Mouse (Mus musculus): ENCODE measurements at regions not wholly inside any gene's neighbourhood (a gene's known extent, or its start where the extent isn't known, plus 50 kb on each side); places are given as distances from the start of the nearest gene placed in this dataset.

DNA sequence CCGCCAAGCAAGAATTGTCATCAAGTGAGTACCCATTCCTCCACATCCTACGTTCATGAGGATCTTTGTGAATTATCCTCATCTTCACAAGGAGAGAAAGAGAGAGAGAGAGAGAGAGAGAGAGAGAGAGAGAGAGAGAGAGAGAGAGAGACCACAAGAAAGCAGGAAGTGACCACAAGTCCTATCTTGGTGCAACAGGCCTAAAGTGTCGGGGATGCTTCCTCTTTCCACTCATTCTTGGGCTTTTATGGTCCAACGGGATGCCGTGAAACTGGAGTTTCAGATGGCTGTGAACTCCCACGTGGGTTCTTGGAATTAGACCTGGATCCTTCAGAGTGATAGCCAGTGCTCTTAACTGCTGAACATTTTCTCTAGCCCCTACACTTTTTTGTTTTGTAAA, 53.1 kb upstream of the Rai14 start:
- no peak for DNase-seq (ENCODE audit: low read depth, low spot score)
- Histone ChIP-seq H3K4me1 (ENCODE audit: control insufficient read depth in 2 of 2, insufficient read depth in 2 of 2, low read length in 2 of 2, poor library complexity in 1 of 2) (no peaks in the 10 kb centered on the region), H3K4me3 (ENCODE audit: insufficient read depth in 1 of 2, low read depth in 1 of 2, low read length in 2 of 2, poor library complexity in 1 of 2, severe bottlenecking in 1 of 2) (no peak overlapping the region), H3K9ac (ENCODE audit: insufficient read depth, low read depth, low read length, poor library complexity, severe bottlenecking) (no peak overlapping the region), H3K36me3 (ENCODE audit: control insufficient read depth, insufficient read depth, low read length, poor library complexity, severe bottlenecking) (no peaks in the 10 kb centered on the region), H3K27ac (ENCODE audit: insufficient read depth, low read depth, low read length, poor library complexity, severe bottlenecking) (no peak overlapping the region), H3K9me3 (ENCODE audit: control insufficient read depth, insufficient read depth, low read depth, low read length) (no peaks in the 10 kb centered on the region)
- in situ Hi-C loops (cut with MboI; ENCODE audit: low sequenced_read_pairs in 2 of 2, unreplicated experiment in 2 of 2) = no loop called here
- TF ChIP-seq MAFK (IDR thresholded peaks at IDR 0.05; ENCODE audit: insufficient read depth, low read depth, low read length) (no peak), CHD2 (IDR thresholded peaks at IDR 0.05; ENCODE audit: low read depth, low read length) (no peak), ZNF384 (IDR thresholded peaks at IDR 0.05; ENCODE audit: low read depth, low read length) (no peak), HCFC1 (IDR thresholded peaks at IDR 0.05; ENCODE audit: borderline replicate concordance, insufficient read depth, low read length) (no peak), ZC3H11A (IDR thresholded peaks at IDR 0.05; ENCODE audit: borderline replicate concordance, low read depth, low read length) (no peak)

- no peak for DNase-seq (ENCODE audit: low read depth, low spot score)
- in situ Hi-C loops (cut with MboI; ENCODE audit: low sequenced_read_pairs in 2 of 2, unreplicated experiment in 2 of 2) = no loop called here
- Histone ChIP-seq H3K27ac (ENCODE audit: insufficient read depth, low read depth, low read length, poor library complexity, severe bottlenecking) (no peak overlapping the region), H3K4me3 (ENCODE audit: insufficient read depth in 1 of 2, low read depth in 1 of 2, low read length in 2 of 2, poor library complexity in 1 of 2, severe bottlenecking in 1 of 2) (no peak overlapping the region), H3K36me3 (ENCODE audit: control insufficient read depth, insufficient read depth, low read length, poor library complexity, severe bottlenecking) (no peaks in the 10 kb centered on the region), H3K4me1 (ENCODE audit: control insufficient read depth in 2 of 2, insufficient read depth in 2 of 2, low read length in 2 of 2, poor library complexity in 1 of 2) (no peaks in the 10 kb centered on the region), H3K9me3 (ENCODE audit: control insufficient read depth, insufficient read depth, low read depth, low read length) (no peaks in the 10 kb centered on the region), H3K9ac (ENCODE audit: insufficient read depth, low read depth, low read length, poor library complexity, severe bottlenecking) (no peak overlapping the region)
- TF ChIP-seq CHD2 (IDR thresholded peaks at IDR 0.05; ENCODE audit: low read depth, low read length) (no peak), ZC3H11A (IDR thresholded peaks at IDR 0.05; ENCODE audit: borderline replicate concordance, low read depth, low read length) (no peak), MAFK (IDR thresholded peaks at IDR 0.05; ENCODE audit: insufficient read depth, low read depth, low read length) (no peak), ZNF384 (IDR thresholded peaks at IDR 0.05; ENCODE audit: low read depth, low read length) (no peak), HCFC1 (IDR thresholded peaks at IDR 0.05; ENCODE audit: borderline replicate concordance, insufficient read depth, low read length) (no peak)
Measured at GRCm38 (mm10) chr15:10770410-10771310, 56.2 kb upstream of the Rai14 start.

DNA sequence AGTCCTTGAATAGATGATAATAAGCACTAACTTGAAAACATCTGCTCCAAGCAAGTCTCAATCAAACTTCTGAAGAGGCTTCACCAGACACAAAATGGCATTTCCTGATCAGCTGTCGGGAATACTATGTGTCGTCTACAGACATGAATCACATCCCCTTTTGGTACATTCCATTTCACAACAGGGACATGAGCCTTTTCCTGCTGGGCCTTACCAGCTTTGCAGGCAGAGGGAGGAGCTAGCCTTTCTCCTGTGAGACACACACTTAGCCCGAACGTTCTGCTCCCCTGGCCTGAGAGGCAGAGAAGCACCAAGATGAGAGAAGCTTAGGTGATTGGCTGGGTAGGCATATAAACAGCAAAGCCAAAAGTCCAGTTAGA, 56.9 kb upstream of the Rai14 start:
- Histone ChIP-seq H3K4me1 (ENCODE audit: control insufficient read depth in 2 of 2, insufficient read depth in 2 of 2, low read length in 2 of 2, poor library complexity in 1 of 2) (no peaks in the 10 kb centered on the region), H3K4me3 (ENCODE audit: insufficient read depth in 1 of 2, low read depth in 1 of 2, low read length in 2 of 2, poor library complexity in 1 of 2, severe bottlenecking in 1 of 2) (no peak overlapping the region), H3K9ac (ENCODE audit: insufficient read depth, low read depth, low read length, poor library complexity, severe bottlenecking) (no peak overlapping the region), H3K27ac (ENCODE audit: insufficient read depth, low read depth, low read length, poor library complexity, severe bottlenecking) (no peak overlapping the region), H3K9me3 (ENCODE audit: control insufficient read depth, insufficient read depth, low read depth, low read length) (no peaks in the 10 kb centered on the region), H3K36me3 (ENCODE audit: control insufficient read depth, insufficient read depth, low read length, poor library complexity, severe bottlenecking) (no peaks in the 10 kb centered on the region)
- no peak for DNase-seq (ENCODE audit: low read depth, low spot score)
- TF ChIP-seq MAFK (IDR thresholded peaks at IDR 0.05; ENCODE audit: insufficient read depth, low read depth, low read length) = no peak
- no peak for TF ChIP-seq CHD2 (IDR thresholded peaks at IDR 0.05; ENCODE audit: low read depth, low read length)
- TF ChIP-seq ZC3H11A (IDR thresholded peaks at IDR 0.05; ENCODE audit: borderline replicate concordance, low read depth, low read length) = no peak
- TF ChIP-seq HCFC1 (IDR thresholded peaks at IDR 0.05; ENCODE audit: borderline replicate concordance, insufficient read depth, low read length) = no peak
- TF ChIP-seq ZNF384 (IDR thresholded peaks at IDR 0.05; ENCODE audit: low read depth, low read length) = no peak
- in situ Hi-C loops (cut with MboI; ENCODE audit: low sequenced_read_pairs in 2 of 2, unreplicated experiment in 2 of 2) = no loop called here

DNA sequence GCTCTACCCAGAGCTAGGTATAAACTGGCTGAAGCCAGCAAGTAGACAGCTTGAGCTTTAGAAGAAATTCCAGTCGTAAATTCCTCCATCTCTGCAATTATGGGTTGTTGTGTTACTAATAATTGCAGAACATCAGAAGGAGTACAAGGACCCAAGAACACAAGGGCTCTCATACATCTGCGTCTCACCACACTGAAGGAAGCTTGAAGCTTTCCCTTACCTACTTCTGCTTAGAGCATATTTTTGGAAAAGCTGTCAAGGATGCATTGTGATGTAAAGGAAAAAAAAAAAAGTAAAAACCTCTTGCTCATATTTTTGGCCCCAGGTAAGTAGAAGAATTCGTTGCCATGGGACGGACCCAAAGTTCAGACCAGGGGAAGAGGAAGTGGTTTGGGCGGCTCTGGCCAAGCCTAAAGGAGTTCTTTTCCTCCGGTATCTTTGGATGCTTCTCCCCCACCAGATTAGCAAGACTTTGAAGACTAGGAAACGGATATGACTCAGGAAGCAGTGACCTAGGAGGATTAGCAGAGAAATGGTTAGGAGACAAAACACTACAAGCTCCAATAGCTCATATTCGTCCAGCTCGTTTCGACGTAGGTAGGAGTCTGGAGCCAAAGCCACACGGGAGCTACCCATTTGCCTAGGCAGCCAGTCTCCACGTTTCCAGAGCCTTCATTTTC, 65.7 kb upstream of the Rai14 start:
- in situ Hi-C loops (cut with MboI; ENCODE audit: low sequenced_read_pairs in 2 of 2, unreplicated experiment in 2 of 2) = no loop called here
- H3K9me3 ChIP-seq (ENCODE audit: control insufficient read depth, insufficient read depth, low read depth, low read length) = no peaks in the 10 kb centered on the region
- TF ChIP-seq HCFC1 (IDR thresholded peaks at IDR 0.05; ENCODE audit: borderline replicate concordance, insufficient read depth, low read length) = no peak
- TF ChIP-seq ZC3H11A (IDR thresholded peaks at IDR 0.05; ENCODE audit: borderline replicate concordance, low read depth, low read length) = no peak
- TF ChIP-seq CHD2 (IDR thresholded peaks at IDR 0.05; ENCODE audit: low read depth, low read length) = no peak
- no peak for TF ChIP-seq ZNF384 (IDR thresholded peaks at IDR 0.05; ENCODE audit: low read depth, low read length)
- no peak for TF ChIP-seq MAFK (IDR thresholded peaks at IDR 0.05; ENCODE audit: insufficient read depth, low read depth, low read length)
- no peak overlapping the region for H3K27ac ChIP-seq (ENCODE audit: insufficient read depth, low read depth, low read length, poor library complexity, severe bottlenecking)
- H3K9ac ChIP-seq (ENCODE audit: insufficient read depth, low read depth, low read length, poor library complexity, severe bottlenecking) = no peak overlapping the region
- no peak overlapping the region for H3K4me3 ChIP-seq (ENCODE audit: insufficient read depth in 1 of 2, low read depth in 1 of 2, low read length in 2 of 2, poor library complexity in 1 of 2, severe bottlenecking in 1 of 2)
- H3K36me3 ChIP-seq (ENCODE audit: control insufficient read depth, insufficient read depth, low read length, poor library complexity, severe bottlenecking) = no peaks in the 10 kb centered on the region
- no peak for DNase-seq (ENCODE audit: low read depth, low spot score)
- H3K4me1 ChIP-seq (ENCODE audit: control insufficient read depth in 2 of 2, insufficient read depth in 2 of 2, low read length in 2 of 2, poor library complexity in 1 of 2) = no peaks in the 10 kb centered on the region
